Mouse (Mus musculus): ENCODE data around the gene A930004D18Rik. TPM values are rescaled to one million over a fixed set of nuclear protein-coding genes. Genes with fewer than 3 reads are reported as not detected.
A peak's percentile ranks its signal among the peaks of the same experiment; 100 is the strongest.
"Not testable (repeated sequence)": the region's sequence is repeated elsewhere in the genome, so short reads cannot be mapped to it uniquely, and the experiment has no call there.

The A930004D18Rik gene
- polyA plus RNA-seq, 1 experiment, result 1.7 TPM

DNA sequence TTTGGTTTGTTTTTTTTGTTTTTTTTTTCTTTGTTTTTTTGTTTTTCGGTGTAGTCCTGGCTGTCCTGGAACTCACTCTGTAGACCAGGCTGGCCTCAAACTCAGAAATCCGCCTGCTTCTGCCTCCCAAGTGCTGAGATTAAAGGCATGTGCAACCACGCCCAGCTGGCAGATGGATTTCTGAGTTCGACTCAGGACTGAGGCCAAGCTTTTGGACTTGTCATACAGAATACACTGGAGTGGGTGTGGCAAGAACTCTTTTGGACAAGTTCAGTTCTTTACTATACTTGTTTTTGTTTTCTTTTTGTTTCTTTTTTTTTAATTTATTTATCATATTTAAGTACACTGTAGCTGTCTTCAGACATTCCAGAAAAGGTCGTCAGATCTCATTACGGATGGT lies 58.8 kb downstream of the A930004D18Rik start:
- H3K36me3 ChIP-seq (ENCODE audit: control insufficient read depth, insufficient read depth, low read length), result no peaks in the 10 kb centered on the region
- no peaks in the 10 kb centered on the region for H3K4me1 ChIP-seq (ENCODE audit: control insufficient read depth, insufficient read depth, low read length)
- 97% methylated on average over 6 of the region's 6 CpGs for WGBS
- H3K4me3 ChIP-seq (ENCODE audit: insufficient read depth, low read depth, low read length), result no peak overlapping the region
- no peak overlapping the region for H3K27ac ChIP-seq (ENCODE audit: insufficient read depth, low read depth, low read length)
- TF ChIP-seq CTCF (conservative IDR thresholded peaks at IDR 0.05; ENCODE audit: insufficient read depth, insufficient read length, low read depth, low read length) (no peak), POLR2A (IDR thresholded peaks at IDR 0.05; ENCODE audit: low read depth, low read length) (no peak)
- no peak for DNase-seq
- no peaks in the 10 kb centered on the region; the same call in 1 of the 2 replicates for H3K27me3 ChIP-seq (replicated peaks; ENCODE audit: control insufficient read depth, insufficient read depth, low read length)

DNA sequence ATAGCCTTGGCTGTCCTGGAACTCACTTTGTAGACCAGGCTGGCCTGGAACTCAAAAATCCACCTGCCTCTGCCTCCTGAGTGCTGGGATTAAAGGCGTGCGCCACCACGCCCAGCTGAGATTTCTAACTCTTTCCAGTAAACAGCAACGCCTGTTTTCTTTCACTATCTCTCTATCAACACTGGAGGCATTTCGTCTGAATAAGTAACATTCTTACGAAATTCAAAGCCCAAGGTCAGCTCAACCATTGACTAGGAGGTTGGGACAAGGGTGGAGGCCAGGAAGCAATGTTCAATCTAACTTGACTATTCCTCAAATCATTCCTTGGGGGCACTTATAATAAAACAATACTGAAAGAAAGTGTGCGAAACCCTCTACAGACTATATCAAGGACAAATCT lies 59.3 kb downstream of the A930004D18Rik start:
- DNase-seq; H3K27ac ChIP-seq (ENCODE audit: insufficient read depth, low read depth, low read length); H3K27me3 ChIP-seq (replicated peaks; ENCODE audit: control insufficient read depth, insufficient read depth, low read length); H3K4me1 ChIP-seq (ENCODE audit: control insufficient read depth, insufficient read depth, low read length); H3K36me3 ChIP-seq (ENCODE audit: control insufficient read depth, insufficient read depth, low read length); H3K4me3 ChIP-seq (ENCODE audit: insufficient read depth, low read depth, low read length): not testable (repeated sequence)
- WGBS, result 91% methylated on average over 7 of the region's 7 CpGs

DNA sequence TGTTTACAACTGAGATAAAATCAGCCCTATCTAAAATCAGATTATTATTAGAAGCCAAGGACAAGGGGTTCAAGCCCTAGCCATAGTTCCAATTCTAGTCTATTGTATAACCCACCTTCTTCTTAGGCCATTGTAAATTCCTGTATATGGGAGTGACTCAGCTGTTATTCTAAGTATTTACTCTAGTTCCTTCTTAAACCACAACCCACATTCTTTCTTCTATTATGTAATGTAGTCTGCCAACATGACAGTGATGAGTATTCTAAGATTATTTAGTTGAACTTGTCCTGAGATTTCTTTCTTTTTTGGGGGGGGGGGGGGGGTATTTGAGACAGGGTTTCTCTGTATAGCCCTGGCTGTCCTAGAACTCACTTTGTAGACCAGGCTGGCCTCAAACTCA lies 59.9 kb downstream of the A930004D18Rik start:
- H3K27ac ChIP-seq (ENCODE audit: insufficient read depth, low read depth, low read length); H3K36me3 ChIP-seq (ENCODE audit: control insufficient read depth, insufficient read depth, low read length); DNase-seq; H3K27me3 ChIP-seq (replicated peaks; ENCODE audit: control insufficient read depth, insufficient read depth, low read length); H3K4me1 ChIP-seq (ENCODE audit: control insufficient read depth, insufficient read depth, low read length); H3K4me3 ChIP-seq (ENCODE audit: insufficient read depth, low read depth, low read length): not testable (repeated sequence)

DNA sequence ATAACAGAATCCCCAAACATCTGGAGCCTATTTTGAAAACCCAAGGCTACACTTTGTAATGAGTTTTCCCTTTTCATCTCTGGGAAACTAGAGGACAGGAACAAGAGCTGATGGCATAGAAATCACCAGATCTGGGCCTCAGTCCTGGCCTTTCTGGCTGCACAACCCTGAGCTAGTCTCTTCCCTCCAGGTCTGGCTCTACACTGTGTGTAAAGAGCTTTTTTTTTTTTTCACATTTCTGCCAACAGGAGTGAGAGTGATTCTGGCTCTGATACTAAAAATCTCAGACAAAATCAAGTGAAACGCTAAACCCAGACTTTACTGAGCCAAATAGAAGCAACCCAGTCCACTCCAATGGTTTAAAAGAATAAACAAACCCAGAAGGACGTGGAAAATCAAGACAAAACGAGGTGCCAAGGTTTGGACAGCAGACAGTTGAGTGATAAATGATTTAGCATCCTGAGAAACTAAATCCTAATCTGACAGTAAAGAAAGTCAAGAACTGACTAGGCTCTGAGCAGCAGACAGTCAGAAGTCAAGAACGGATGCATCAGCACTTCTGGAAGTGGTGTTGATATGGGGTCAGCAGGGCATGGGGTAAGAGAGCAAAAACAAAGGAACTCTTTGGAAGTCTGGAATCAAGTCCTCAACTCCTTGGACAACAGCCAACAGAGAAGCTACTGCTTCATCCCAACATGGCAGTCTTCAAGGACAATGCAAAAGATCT lies 61.8 kb downstream of the A930004D18Rik start:
- no peak overlapping the region for H3K4me3 ChIP-seq (ENCODE audit: insufficient read depth, low read depth, low read length)
- no peaks in the 10 kb centered on the region for H3K36me3 ChIP-seq (ENCODE audit: control insufficient read depth, insufficient read depth, low read length)
- TF ChIP-seq CTCF (conservative IDR thresholded peaks at IDR 0.05; ENCODE audit: insufficient read depth, insufficient read length, low read depth, low read length) (no peak), POLR2A (IDR thresholded peaks at IDR 0.05; ENCODE audit: low read depth, low read length) (no peak)
- WGBS, result 54% methylated on average over 4 of the region's 4 CpGs
- DNase-seq, result peak; percentile 10
- no peaks in the 10 kb centered on the region for H3K4me1 ChIP-seq (ENCODE audit: control insufficient read depth, insufficient read depth, low read length)
- H3K27me3 ChIP-seq (replicated peaks; ENCODE audit: control insufficient read depth, insufficient read depth, low read length), result no peaks in the 10 kb centered on the region; the same call in 1 of the 2 replicates
- no peak overlapping the region for H3K27ac ChIP-seq (ENCODE audit: insufficient read depth, low read depth, low read length)

Other genes starting within 250 kb of the A930004D18Rik start
- gene H2al2a, start 40.8 kb downstream of the A930004D18Rik start, polyA plus RNA-seq (2012; rRNA removed), result 0.41 TPM in 1 of 2 replicates, not detected in the other
- 2.4 and 3.7 TPM in 2 replicates for gene Skida1, start 11.3 kb upstream of the A930004D18Rik start, polyA plus RNA-seq (2012; rRNA removed)
- gene Mllt10, start 17.5 kb upstream of the A930004D18Rik start, polyA plus RNA-seq (2012; rRNA removed), result 29.3 and 32.7 TPM in 2 replicates

Data from kidney, adult 2 months (tissue).